Mouse (Mus musculus) lung, postnatal 0 days (tissue): ENCODE results near the gene Abtb2.

Experiments used
- CTCF ChIP-seq: IDR thresholded peaks from 2 replicates; pipeline ENCODE4 v1.5.1; 2016; ENCODE audit warnings: antibody characterized with exemption, mild to moderate bottlenecking
- EP300 ChIP-seq: IDR thresholded peaks from 2 replicates; pipeline ENCODE4 v1.6.1; 2016; ENCODE audit warnings: antibody characterized with exemption, mild to moderate bottlenecking, control low read depth

GRCm38 (mm10) chr2:103743988-103744387, 177.9 kb downstream of the Abtb2 start:
- TF ChIP-seq CTCF = peak; percentile 90
- no peak for TF ChIP-seq EP300
